Mouse (Mus musculus) stomach, postnatal 0 days (tissue): ENCODE data around the gene Cmip. TPM values are rescaled to one million over a fixed set of nuclear protein-coding genes. Genes with fewer than 3 reads are reported as not detected.

Experiments
- ATAC-seq: fragments of 200-750 bp; cut with Nextera tagmentation; 2 replicates; pipeline ENCODE4 v1.8.0; 2017; ENCODE audit not compliant: low FRiP score, low TSS enrichment
- DNase-seq: peaks from one replicate; pipeline ENCODE4 v3.0.0-alpha.2; 2016; ENCODE audit warnings: low spot score
- H3K27ac ChIP-seq: fragments of 300-500 bp; sonication (generic); replicated peaks from 2 replicates; pipeline ENCODE4 v1.5.1; 2014; ENCODE audit warnings: mild to moderate bottlenecking, control low read depth
- H3K27me3 ChIP-seq: fragments of 300-500 bp; sonication (generic); 2 replicates; pipeline ENCODE4 v1.6.1; 2014; ENCODE audit warnings: low read length; ENCODE audit not compliant: control insufficient read depth, insufficient read depth
- H3K36me3 ChIP-seq: fragments of 300-500 bp; sonication (generic); 2 replicates; pipeline ENCODE4 v1.6.1; 2014; ENCODE audit warnings: low read length, mixed read lengths; ENCODE audit not compliant: control insufficient read depth, insufficient read depth
- H3K4me1 ChIP-seq: fragments of 300-500 bp; sonication (generic); replicated peaks from 2 replicates; pipeline ENCODE4 v1.6.1; 2014; ENCODE audit warnings: antibody characterized with exemption; ENCODE audit not compliant: control insufficient read depth, insufficient read depth
- H3K4me2 ChIP-seq: fragments of 300-500 bp; sonication (generic); replicated peaks from 2 replicates; pipeline ENCODE4 v1.6.1; 2014; ENCODE audit warnings: low read depth, mild to moderate bottlenecking, control low read depth, moderate library complexity
- H3K4me3 ChIP-seq: fragments of 300-500 bp; sonication (generic); 2 replicates; pipeline ENCODE4 v1.5.1; 2014; ENCODE audit warnings: low read depth, low read length, control low read depth
- H3K9ac ChIP-seq: fragments of 300-500 bp; sonication (generic); 2 replicates; pipeline ENCODE4 v1.6.1; 2014; ENCODE audit warnings: mild to moderate bottlenecking, low read length, control low read depth, mixed read lengths
- H3K9me3 ChIP-seq: fragments of 300-500 bp; sonication (generic); 2 replicates; pipeline ENCODE4 v1.6.1; 2016; ENCODE audit warnings: low read length; ENCODE audit not compliant: control insufficient read depth
- CTCF ChIP-seq: IDR thresholded peaks from 2 replicates; pipeline ENCODE4 v1.5.1; 2016; ENCODE audit warnings: antibody characterized with exemption, low read depth, mild to moderate bottlenecking, moderate library complexity
- EP300 ChIP-seq: optimal IDR thresholded peaks from 2 replicates; pipeline ENCODE3; 2016; ENCODE audit warnings: antibody characterized with exemption
- WGBS: fragments of 180-500 bp; shearing (Covaris S2); extraction: QIAGEN DNeasy Blood & Tissue Kit; methylation state at CpG from one replicate; pipeline ENCODE4 v1.1.7; 2014; 5-methylcytosine and 5-hydroxymethylcytosine counted together
- polyA plus RNA-seq: library from polyadenylated mRNA; unstranded; fragments of >200 nt; fragmentation: Nextera tagmentation; extraction: Ambion mirVana; gene quantifications from 2 replicates; pipeline ENCODE4 v1.2.1, GENCODE M21; 2015

The Cmip gene
- polyA plus RNA-seq, 1 experiment from 2014 or later = 19.9 TPM

GRCm38 (mm10) chr8:117344899-117345298 lies 88.0 kb downstream of the Cmip start:
- H3K36me3 ChIP-seq = no peaks in the 10 kb centered on the region
- no peak for ATAC-seq
- DNase-seq = no peak
- TF ChIP-seq EP300 (no peak), CTCF (no peak)
- H3K27ac ChIP-seq = 0 out of 2 replicates have a peak overlapping the region, but pooled peaks have one; percentile 8
- H3K4me1 ChIP-seq = 0 out of 2 replicates have a peak, but pooled peaks cover 7% of the 10 kb centered on the region
- H3K9me3 ChIP-seq = no peaks in the 10 kb centered on the region
- no peak overlapping the region for H3K4me3 ChIP-seq
- no peak overlapping the region for H3K4me2 ChIP-seq
- H3K27me3 ChIP-seq = no peaks in the 10 kb centered on the region
- no peak overlapping the region for H3K9ac ChIP-seq
- 68% methylated on average over 11 of the region's 11 CpGs for WGBS

- ATAC-seq = no peak
- no peak overlapping the region for H3K27ac ChIP-seq
- no peaks in the 10 kb centered on the region for H3K9me3 ChIP-seq
- TF ChIP-seq EP300 = no peak
- no peak for TF ChIP-seq CTCF
- 0 out of 2 replicates have a peak, but pooled peaks cover 7% of the 10 kb centered on the region for H3K4me1 ChIP-seq
- H3K27me3 ChIP-seq = no peaks in the 10 kb centered on the region
- H3K36me3 ChIP-seq = no peaks in the 10 kb centered on the region
- WGBS = 93% methylated on average over 11 of the region's 11 CpGs
- no peak overlapping the region for H3K9ac ChIP-seq
- no peak overlapping the region for H3K4me2 ChIP-seq
- DNase-seq = no peak
- no peak overlapping the region for H3K4me3 ChIP-seq
Measured at GRCm38 (mm10) chr8:117345376-117345775, 88.5 kb downstream of the Cmip start.

- H3K27me3 ChIP-seq = no peaks in the 10 kb centered on the region
- WGBS = 61% methylated on average over 4 of the region's 4 CpGs
- no peak overlapping the region for H3K4me2 ChIP-seq
- H3K9me3 ChIP-seq = no peaks in the 10 kb centered on the region
- no peak overlapping the region for H3K27ac ChIP-seq
- no peak overlapping the region for H3K9ac ChIP-seq
- no peak overlapping the region for H3K4me3 ChIP-seq
- ATAC-seq = peak; percentile 53
- TF ChIP-seq CTCF (no peak), EP300 (no peak)
- DNase-seq = peak; percentile 63
- 0 out of 2 replicates have a peak, but pooled peaks cover 7% of the 10 kb centered on the region for H3K4me1 ChIP-seq
- no peaks in the 10 kb centered on the region for H3K36me3 ChIP-seq
Measured at GRCm38 (mm10) chr8:117347556-117347955, 90.7 kb downstream of the Cmip start.

GRCm38 (mm10) chr8:117348718-117349394 lies 92.0 kb downstream of the Cmip start:
- Histone ChIP-seq H3K9ac (no peak overlapping the region), H3K4me3 (no peak overlapping the region), H3K4me2 (no peak overlapping the region), H3K4me1 (0 out of 2 replicates have a peak, but pooled peaks cover 4% of the 10 kb centered on the region), H3K9me3 (no peaks in the 10 kb centered on the region), H3K27me3 (no peaks in the 10 kb centered on the region), H3K27ac (no peak overlapping the region), H3K36me3 (no peaks in the 10 kb centered on the region)
- WGBS = 58% methylated on average over 9 of the region's 11 CpGs
- no peak for TF ChIP-seq CTCF
- TF ChIP-seq EP300 = no peak
- ATAC-seq (no peak), DNase-seq (no peak)

- TF ChIP-seq CTCF = no peak
- TF ChIP-seq EP300 = no peak
- Histone ChIP-seq H3K36me3 (no peaks in the 10 kb centered on the region), H3K9me3 (no peaks in the 10 kb centered on the region), H3K9ac (no peak overlapping the region), H3K4me1 (no peaks in the 10 kb centered on the region), H3K4me3 (no peak overlapping the region), H3K27me3 (no peaks in the 10 kb centered on the region), H3K4me2 (no peak overlapping the region), H3K27ac (no peak overlapping the region)
- no peak for ATAC-seq
- WGBS = 90% methylated on average over 4 of the region's 4 CpGs
- DNase-seq = no peak
Measured at GRCm38 (mm10) chr8:117349541-117349940, 92.7 kb downstream of the Cmip start.

- Histone ChIP-seq H3K4me3 (no peak overlapping the region), H3K4me2 (no peak overlapping the region), H3K4me1 (no peaks in the 10 kb centered on the region; the same call in 1 of the 2 replicates), H3K9me3 (no peaks in the 10 kb centered on the region), H3K27me3 (no peaks in the 10 kb centered on the region), H3K9ac (no peak overlapping the region), H3K27ac (no peak overlapping the region), H3K36me3 (no peaks in the 10 kb centered on the region; the same call in 1 of the 2 replicates)
- DNase-seq (no peak), ATAC-seq (no peak)
- WGBS = 89% methylated on average over 4 of the region's 4 CpGs
- TF ChIP-seq EP300 = no peak
- no peak for TF ChIP-seq CTCF
Measured at GRCm38 (mm10) chr8:117352098-117352497, 95.2 kb downstream of the Cmip start.
